Mouse (Mus musculus) right cerebral cortex, postnatal 4 days (tissue): ENCODE data around the gene Mest.

Experiments used
- DNase-seq: peaks from one replicate; pipeline ENCODE4 v3.0.0-alpha.2; 2022

The Mest gene

GRCm38 (mm10) chr6:30744846-30745245, 21.5 kb downstream of the Mest start:
- no peak for DNase-seq

DNA sequence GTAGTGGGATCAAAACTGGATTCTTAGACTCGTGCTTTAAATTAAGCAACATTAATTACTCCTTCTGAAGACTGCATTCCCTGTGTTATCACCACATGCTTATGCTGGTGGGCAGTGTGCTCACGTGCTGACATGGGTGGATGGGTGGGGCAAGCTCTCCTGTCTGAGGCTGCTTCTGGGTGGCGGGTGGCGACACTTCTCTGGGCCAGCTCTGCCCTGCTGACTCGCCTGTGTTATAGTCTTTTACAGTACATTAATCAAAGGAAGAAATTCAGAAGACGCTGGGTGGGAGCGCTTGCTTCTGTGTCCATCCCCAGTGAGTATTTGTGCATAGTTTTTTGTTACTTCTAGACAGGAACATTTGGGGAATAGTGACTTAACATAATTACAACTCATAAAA, 22.2 kb downstream of the Mest start:
- no peak for DNase-seq

DNA sequence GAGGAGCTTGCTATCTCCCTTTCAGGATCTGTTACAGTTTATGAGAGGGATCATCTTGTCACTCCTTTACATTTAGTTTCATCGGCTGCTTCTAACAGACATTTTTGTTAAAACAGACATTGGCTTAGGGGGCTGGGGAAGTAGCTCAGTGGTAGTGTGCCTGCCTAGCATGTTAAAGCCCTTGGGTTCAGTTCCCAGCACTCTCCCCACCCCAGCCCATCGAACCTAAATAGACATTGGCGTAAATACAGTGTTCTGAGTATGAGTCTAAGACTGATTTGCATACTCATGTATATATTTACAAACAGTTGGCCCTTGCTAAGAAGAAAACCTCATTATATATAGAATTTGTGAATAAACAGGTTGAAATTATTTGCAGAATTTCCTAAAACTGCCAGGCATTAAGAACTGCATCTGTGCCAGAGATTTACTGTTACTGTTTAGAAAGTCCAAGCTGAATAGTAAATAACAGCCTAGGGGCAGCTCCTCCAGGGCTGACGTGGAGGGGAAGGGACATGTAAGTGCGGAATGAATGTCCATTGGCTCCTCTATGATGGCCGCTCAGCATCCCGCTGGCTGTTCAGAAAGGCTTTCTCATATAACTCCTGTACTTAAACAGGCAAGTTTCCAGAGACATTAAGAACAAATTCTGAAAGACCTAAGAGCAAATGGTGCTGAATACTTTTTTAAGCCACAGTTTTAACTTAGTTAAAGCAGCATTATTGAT, 24.4 kb downstream of the Mest start:
- DNase-seq = no peak

GRCm38 (mm10) chr6:30748358-30748910, 25.1 kb downstream of the Mest start:
- no peak for DNase-seq

DNA sequence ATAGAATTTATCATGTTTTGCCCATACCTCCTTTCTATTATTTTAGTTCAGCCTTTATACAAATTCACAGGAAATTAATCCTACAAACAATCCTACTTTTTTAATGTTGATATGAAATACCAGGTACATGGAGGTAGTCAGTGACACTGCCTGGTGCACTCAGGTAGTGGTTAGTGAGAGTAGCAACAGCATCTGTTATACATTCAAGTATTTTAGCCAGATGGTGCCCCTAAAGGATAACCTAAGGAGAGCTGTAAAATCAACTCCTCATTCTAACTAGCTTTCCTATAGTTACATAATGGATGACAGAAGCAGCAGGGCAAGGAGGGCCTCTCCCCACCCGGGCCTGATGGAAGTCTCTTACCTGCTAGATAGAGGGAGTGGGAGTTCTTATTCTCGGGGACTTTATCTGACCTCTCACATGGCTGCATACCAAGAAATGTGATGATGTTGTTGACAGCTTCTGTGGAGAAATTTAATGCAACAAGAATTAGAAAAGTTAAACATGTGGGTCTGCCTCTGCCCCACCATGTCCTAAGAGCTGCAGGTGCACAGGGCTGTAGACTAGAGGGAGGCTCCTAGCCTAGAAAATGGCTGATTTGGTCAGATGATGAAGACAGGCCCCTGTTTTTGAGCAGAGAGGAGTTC, 25.8 kb downstream of the Mest start:
- no peak for DNase-seq

DNA sequence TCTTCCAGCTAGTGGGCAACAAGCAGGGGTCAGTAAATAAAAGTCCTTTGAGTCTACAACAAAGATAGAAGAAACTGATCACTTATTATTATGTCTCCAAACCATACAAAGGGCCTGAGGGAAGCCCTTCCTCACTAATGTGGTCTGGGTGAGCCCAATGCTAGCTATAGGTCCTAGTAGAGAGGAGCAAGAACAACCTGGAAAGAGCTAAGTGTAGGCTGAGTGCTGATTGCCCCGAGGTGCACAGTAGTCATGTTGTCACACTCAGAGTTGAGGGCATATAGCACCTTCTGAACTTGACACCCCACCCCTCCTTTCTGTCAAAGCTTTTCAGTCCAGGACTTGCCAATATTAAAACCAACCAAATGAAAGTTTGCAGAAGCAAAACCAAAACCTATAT, 26.5 kb downstream of the Mest start:
- no peak for DNase-seq

DNA sequence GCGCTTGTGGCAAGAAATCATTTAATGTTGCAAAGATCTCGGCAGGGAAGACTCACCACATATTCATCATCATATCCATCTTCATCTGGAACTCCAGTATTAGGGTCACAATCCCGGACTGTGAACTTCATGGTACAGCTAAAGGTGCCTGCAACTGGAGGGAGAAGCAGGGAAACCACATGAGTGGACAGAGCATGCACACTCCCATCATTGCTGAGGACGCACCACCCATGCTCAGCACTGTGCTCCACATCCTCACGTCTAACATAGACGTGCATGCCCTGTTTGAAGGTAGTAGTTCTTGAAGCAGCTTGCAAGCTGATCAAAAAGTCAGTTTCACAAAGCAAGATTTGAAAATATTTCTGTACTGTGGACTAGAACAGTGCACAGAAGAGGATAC, 27.1 kb downstream of the Mest start:
- no peak for DNase-seq

DNA sequence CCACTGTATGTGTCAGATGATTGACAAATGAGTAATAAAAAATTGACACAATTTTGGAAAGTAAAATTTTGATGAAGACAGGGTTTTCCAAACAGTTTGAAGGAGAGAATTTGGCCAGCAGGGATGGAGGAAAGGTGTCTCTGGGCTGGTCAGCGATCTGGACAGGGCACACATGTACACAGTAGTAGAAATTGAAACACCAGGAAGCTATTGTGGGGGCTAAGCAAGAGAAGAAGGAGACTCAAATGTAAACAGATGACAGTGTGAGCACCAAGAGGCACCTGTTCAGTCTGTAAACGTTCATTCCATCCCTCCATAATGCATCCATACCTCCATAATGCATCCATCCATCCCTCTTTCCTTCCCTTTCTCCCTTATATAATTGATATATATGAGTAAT, 27.9 kb downstream of the Mest start:
- DNase-seq = no peak
